Mouse (Mus musculus) olfactory bulb, adult 2 months (tissue): Measurements from ENCODE around the gene Zfp867. TPM values are rescaled to one million over a fixed set of nuclear protein-coding genes. Genes with fewer than 3 reads are reported as not detected.

Experiments
- H3K27ac ChIP-seq: fragments of 200-500 bp; 2 replicates; pipeline ENCODE4 v1.5.1; 2012; ENCODE audit warnings: low read depth, low read length; ENCODE audit not compliant: insufficient read depth
- H3K4me1 ChIP-seq: fragments of 200-500 bp; 2 replicates; pipeline ENCODE4 v1.6.1; 2012; ENCODE audit warnings: low read length; ENCODE audit not compliant: control insufficient read depth, insufficient read depth
- H3K4me3 ChIP-seq: fragments of 200-500 bp; 2 replicates; pipeline ENCODE4 v1.5.1; 2012; ENCODE audit warnings: mild to moderate bottlenecking, low read depth, low read length, moderate library complexity; ENCODE audit not compliant: insufficient read depth
- CTCF ChIP-seq: fragments of 200-500 bp; IDR thresholded peaks from 2 replicates; pipeline ENCODE4 v1.5.1; 2012; ENCODE audit warnings: low read depth, mild to moderate bottlenecking, low read length, moderate library complexity; ENCODE audit not compliant: insufficient read depth
- POLR2A ChIP-seq: fragments of 200-500 bp; IDR thresholded peaks from 2 replicates; pipeline ENCODE4 v1.6.1; 2012; ENCODE audit warnings: mild to moderate bottlenecking, low read depth, low read length, moderate library complexity; ENCODE audit not compliant: insufficient read depth
- WGBS: fragments of 180-500 bp; shearing (Covaris S2); methylation state at CpG from one replicate; pipeline ENCODE4 v1.1.7; 2018; 5-methylcytosine and 5-hydroxymethylcytosine counted together
- polyA plus RNA-seq: library from polyadenylated mRNA; stranded (reverse); fragments of >200 nt; gene quantifications from 2 replicates; pipeline ENCODE4 v1.2.4, GENCODE M21; 2012; ENCODE audit warnings: low replicate concordance; ENCODE audit not compliant: missing spikeins, insufficient read depth, insufficient read length

Zfp867 gene
- polyA plus RNA-seq, 1 experiment, result not detected

DNA sequence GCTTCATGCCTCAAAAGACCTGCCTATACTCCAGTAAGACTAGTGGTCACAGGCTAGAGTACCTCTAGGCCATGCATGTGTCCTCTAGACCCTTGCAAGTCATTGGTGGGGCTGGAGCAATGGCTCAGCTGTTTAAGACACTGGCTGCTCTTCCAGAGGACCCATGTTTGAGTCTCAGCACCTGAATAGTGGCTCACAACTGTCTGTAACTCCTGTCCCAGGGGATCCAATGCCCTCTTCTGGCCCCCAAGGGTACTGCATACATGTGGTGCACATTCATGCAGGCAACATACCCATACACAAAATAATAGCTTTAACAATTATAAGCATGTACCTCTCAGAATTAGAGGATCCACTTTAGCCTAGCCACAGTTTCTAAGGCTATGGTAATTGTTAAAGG is 29.2 kb downstream of the Zfp867 start:
- TF ChIP-seq CTCF (no peak), POLR2A (no peak)
- H3K4me1 ChIP-seq, result peaks cover 9% of the 10 kb centered on the region
- no peak overlapping the region for H3K4me3 ChIP-seq
- no peak overlapping the region for H3K27ac ChIP-seq

DNA sequence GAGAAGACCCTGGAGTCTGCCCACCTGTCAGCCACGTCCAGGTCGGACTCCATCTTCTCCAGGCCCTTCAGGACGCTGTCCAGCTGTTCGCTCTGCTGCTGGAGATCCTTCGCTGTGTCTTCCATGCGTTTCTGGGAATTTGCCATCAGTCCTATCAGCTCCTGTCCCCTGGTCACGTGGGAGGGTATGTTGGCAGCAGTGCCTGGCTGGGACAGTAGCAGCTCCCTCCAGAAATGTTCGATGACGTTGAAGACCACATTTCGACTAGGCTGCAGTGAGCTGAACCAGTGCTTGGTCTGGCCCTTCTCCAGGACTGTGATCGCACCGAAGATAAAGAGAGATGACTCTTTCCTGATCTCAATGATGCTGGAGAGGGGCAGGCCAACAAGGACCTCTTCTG is 34.3 kb downstream of the Zfp867 start:
- WGBS, result 90% methylated on average over 12 of the region's 12 CpGs

DNA sequence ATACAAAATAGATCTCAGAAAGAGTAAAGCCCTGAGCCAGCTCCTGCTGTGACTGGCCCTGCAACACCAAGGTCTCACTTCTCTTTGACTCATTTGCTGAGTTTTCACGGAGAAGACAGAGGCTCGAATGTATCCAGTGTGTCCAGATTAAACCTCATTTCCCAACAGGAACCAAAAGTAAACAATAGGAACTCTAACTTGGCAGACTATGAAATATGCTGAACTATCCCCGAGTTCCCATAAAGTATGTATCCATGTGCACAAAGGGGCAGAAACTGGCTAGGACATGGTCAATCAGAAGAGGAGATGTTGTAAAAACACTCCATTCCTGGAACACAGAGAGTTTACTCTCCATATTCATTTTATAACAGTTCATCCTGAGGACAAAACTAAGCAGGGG is 40.0 kb downstream of the Zfp867 start:
- TF ChIP-seq CTCF, result no peak
- no peak for TF ChIP-seq POLR2A
- no peak overlapping the region for H3K4me3 ChIP-seq
- no peak overlapping the region; the same call in 1 of the 2 replicates for H3K27ac ChIP-seq
- peaks cover 4% of the 10 kb centered on the region; the same call in 1 of the 2 replicates for H3K4me1 ChIP-seq
- 23% methylated on average over 3 of the region's 3 CpGs for WGBS

More for the DNA sequence above, 34.3 kb downstream of the Zfp867 start:
- H3K27ac ChIP-seq, result no peak overlapping the region
- H3K4me1 ChIP-seq, result peaks cover 7% of the 10 kb centered on the region; the same call in 1 of the 2 replicates
- TF ChIP-seq POLR2A (no peak), CTCF (no peak)
- H3K4me3 ChIP-seq, result no peak overlapping the region

DNA sequence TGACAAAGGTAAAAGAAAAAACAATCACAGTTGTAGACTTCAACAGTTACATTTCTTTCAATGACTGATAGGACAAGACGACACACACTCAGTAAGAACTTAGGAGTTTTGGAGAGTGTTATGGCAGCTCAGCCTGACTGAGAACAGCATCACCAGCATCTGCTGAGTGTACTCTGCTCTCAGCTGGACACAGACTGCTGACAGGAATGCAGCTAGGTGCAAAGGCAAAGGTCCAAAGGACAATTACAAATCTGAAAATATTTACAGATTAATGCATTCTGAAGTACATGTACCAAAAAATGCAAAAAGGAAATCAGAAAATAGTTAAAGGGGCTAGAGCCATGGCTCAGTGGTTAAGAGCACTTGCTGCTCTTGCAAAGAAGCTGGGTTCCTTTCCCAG is 42.3 kb downstream of the Zfp867 start:
- H3K4me1 ChIP-seq, result peaks cover 10% of the 10 kb centered on the region
- WGBS, result 76% methylated on average over 1 of the region's 1 CpGs
- H3K27ac ChIP-seq, result no peak overlapping the region
- TF ChIP-seq CTCF, result no peak
- no peak for TF ChIP-seq POLR2A
- H3K4me3 ChIP-seq, result no peak overlapping the region

DNA sequence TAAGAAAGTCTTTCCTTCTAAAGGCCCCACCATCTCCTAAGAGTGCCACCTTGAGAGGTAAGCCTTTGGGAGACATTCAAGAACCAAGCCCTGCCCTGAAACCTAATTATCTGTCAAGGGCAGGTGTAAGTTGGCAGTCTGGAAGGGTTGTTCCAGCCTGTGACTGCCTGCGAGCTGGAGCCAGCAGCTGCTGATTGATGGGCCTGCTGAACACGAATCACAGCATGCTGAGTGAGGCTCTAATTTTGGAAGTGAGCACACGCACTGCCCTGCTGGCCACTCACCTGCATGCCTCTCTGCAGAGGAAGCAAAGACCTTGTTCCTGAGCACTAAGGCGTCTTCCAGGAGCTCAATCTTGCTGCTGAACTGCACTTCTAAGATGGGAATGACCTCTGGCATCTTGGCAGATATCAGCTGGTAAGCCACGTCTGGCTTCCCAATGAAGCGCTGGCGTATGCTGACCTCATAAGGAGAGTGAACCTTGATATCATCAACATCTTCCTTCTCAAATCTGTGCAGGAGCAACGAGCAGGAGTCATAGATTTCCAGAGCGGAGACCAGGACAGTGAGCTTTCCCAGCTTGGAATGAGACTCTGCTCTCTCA is 44.1 kb downstream of the Zfp867 start:
- no peak overlapping the region for H3K27ac ChIP-seq
- no peak overlapping the region for H3K4me3 ChIP-seq
- TF ChIP-seq POLR2A (no peak), CTCF (no peak)
- H3K4me1 ChIP-seq, result peaks cover 14% of the 10 kb centered on the region
- WGBS, result 92% methylated on average over 9 of the region's 9 CpGs

DNA sequence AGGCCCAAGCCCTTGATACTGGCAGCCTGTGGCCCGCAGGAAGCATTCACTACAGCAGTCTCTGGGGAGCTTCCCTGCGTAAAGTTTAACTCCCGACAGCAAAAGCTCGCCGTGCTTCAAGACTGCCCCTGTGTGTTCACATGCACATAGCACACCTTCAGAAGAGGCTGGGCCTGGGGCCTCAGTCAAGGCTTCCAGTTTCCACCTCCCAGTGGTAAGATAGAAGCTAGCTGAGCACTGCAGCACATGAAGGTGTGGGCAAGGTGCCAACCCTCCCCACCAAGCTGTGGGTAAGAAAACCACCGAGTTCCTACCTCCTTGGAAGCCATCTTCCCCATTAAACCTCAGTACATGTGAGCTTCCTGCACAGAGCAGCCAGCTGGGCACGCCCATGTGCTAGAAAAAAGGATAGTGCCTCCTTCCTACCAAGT is 46.6 kb downstream of the Zfp867 start:
- peaks cover 13% of the 10 kb centered on the region for H3K4me1 ChIP-seq
- 44% methylated on average over 7 of the region's 7 CpGs for WGBS
- no peak overlapping the region for H3K27ac ChIP-seq
- TF ChIP-seq POLR2A (no peak), CTCF (no peak)
- no peak overlapping the region for H3K4me3 ChIP-seq

DNA sequence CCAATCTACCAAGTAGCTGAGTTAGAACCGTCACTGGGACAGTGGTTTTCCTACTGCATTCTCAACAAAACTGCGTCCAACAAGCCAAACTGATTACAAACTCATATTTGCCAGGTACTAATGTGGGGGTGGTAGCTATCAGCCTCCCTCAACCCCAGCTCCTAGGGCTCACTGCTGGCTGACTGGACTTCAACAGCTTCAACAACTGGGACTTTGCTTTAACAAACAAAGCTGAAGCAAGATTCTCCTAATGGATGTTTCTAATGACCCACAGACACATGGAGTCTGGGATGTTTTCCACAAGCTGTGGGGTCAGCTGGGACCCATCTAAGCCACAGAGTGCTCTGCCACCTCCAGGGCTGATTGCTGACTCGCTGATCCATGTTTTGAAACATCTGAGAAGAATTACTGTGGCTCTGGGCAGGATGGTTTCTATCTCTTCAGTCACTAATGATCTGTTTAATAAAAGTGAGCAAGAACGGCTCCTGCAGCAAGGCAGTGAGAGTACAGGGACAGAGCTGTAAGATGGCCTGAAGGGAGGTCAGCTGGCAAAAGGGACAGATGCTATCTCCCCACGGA is 49.2 kb downstream of the Zfp867 start:
- WGBS, result 82% methylated on average over 5 of the region's 5 CpGs
- Histone ChIP-seq H3K4me3 (no peak overlapping the region), H3K4me1 (peaks cover 23% of the 10 kb centered on the region), H3K27ac (no peak overlapping the region)
- TF ChIP-seq POLR2A, result no peak
- no peak for TF ChIP-seq CTCF

DNA sequence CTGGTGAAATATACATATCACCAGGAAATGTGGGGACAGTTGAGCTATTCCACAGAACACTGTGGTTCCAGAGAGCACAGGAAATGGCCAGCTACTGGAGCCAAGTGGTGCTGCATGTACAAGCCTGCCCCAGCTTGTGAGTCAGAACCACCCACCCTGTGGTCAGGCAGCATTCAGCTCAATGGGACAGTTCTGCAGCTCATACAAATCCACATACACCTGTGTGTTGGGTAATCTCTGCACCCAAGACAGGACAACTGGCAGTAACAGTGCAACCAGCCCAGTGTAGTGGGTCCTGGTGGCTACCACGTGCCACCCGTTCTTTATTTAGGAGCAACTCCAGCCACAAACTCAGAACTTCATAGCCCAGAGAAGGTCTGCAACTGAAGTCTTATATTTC is 50.3 kb downstream of the Zfp867 start:
- Histone ChIP-seq H3K27ac (no peak overlapping the region), H3K4me1 (peaks cover 25% of the 10 kb centered on the region), H3K4me3 (no peak overlapping the region)
- 88% methylated on average over 2 of the region's 2 CpGs for WGBS
- TF ChIP-seq POLR2A, result no peak
- no peak for TF ChIP-seq CTCF

DNA sequence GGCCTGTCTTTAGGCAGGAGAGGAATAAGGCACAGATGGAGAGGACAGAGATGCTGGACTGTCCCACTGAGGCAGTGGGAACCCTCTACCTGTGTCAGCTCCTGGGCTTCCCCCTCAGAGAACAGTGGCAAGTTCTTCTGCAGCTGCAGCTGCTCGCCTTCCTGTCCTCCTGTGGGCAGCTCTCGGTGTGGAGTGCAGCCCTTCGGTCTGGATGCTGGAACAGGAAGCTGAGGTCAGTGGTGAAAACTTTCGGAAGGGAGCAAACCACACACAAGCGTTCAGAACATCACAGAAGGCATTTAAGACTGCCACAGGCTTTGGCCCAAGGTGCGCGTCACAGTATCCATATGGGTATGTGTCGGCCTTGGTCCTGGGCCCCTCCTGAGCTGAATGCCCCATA is 50.8 kb downstream of the Zfp867 start:
- no peak overlapping the region for H3K27ac ChIP-seq
- H3K4me3 ChIP-seq, result no peak overlapping the region
- H3K4me1 ChIP-seq, result peaks cover 25% of the 10 kb centered on the region
- no peak for TF ChIP-seq CTCF
- 91% methylated on average over 8 of the region's 8 CpGs for WGBS
